Mouse (Mus musculus): Measurements from ENCODE around the gene Zfp341. TPM values are rescaled to one million over a fixed set of nuclear protein-coding genes. Genes with fewer than 3 reads are reported as not detected.

Gene Zfp341
- total RNA-seq, 4 experiments from 2014 or later: 2.9 to 4.4 (median 4.0) TPM

GRCm38 (mm10) chr2:154589051-154589450 is 24.0 kb upstream of the Zfp341 start:
- no peak for DNase-seq

GRCm38 (mm10) chr2:154591239-154591638 is 21.9 kb upstream of the Zfp341 start:
- DNase-seq: no peak

GRCm38 (mm10) chr2:154593025-154593424 is 20.1 kb upstream of the Zfp341 start:
- no peak for DNase-seq

- DNase-seq: no peak
Observed at GRCm38 (mm10) chr2:154595775-154596174, 17.3 kb upstream of the Zfp341 start.

- DNase-seq: no peak
Observed at GRCm38 (mm10) chr2:154597399-154597798, 15.7 kb upstream of the Zfp341 start.

- DNase-seq: no peak
Observed at GRCm38 (mm10) chr2:154600586-154600985, 12.5 kb upstream of the Zfp341 start.

- DNase-seq: no peak
Observed at GRCm38 (mm10) chr2:154601324-154601723, 11.8 kb upstream of the Zfp341 start.

- no peak for DNase-seq
Observed at GRCm38 (mm10) chr2:154603007-154603637, 10.0 kb upstream of the Zfp341 start.

GRCm38 (mm10) chr2:154603638-154604153 is 9.4 kb upstream of the Zfp341 start, which contains the start of gene Pxmp4:
Gene Pxmp4, minus strand, starts transcription at chr2:154603708.
- peak; percentile 99 for DNase-seq

GRCm38 (mm10) chr2:154604156-154604555 is 8.9 kb upstream of the Zfp341 start:
- no peak for DNase-seq

GRCm38 (mm10) chr2:154606965-154607364 is 6.1 kb upstream of the Zfp341 start:
- DNase-seq: no peak

- DNase-seq: no peak
Observed at GRCm38 (mm10) chr2:154609050-154609767, 3.9 kb upstream of the Zfp341 start.

GRCm38 (mm10) chr2:154614841-154615576 is 1.9 kb downstream of the Zfp341 start:
- DNase-seq: no peak

GRCm38 (mm10) chr2:154615674-154616073 is 2.6 kb downstream of the Zfp341 start:
- DNase-seq: no peak

GRCm38 (mm10) chr2:154617061-154617460 is 4.0 kb downstream of the Zfp341 start:
- DNase-seq: no peak

- no peak for DNase-seq
Observed at GRCm38 (mm10) chr2:154621684-154622083, 8.6 kb downstream of the Zfp341 start.

- no peak for DNase-seq
Observed at GRCm38 (mm10) chr2:154624137-154624536, 11.0 kb downstream of the Zfp341 start.

GRCm38 (mm10) chr2:154630531-154630930 is 17.4 kb downstream of the Zfp341 start:
- no peak for DNase-seq

GRCm38 (mm10) chr2:154632203-154632780 is 19.2 kb downstream of the Zfp341 start:
- no peak for DNase-seq

GRCm38 (mm10) chr2:154633039-154633742 is 20.1 kb downstream of the Zfp341 start:
- no peak for DNase-seq

- DNase-seq: no peak
Observed at GRCm38 (mm10) chr2:154633876-154634644, 21.0 kb downstream of the Zfp341 start.
